Mouse (Mus musculus) brain, embryonic 14.5 days (tissue): Measurements from ENCODE around the gene Vars2.

Experiments used
- CTCF ChIP-seq: fragments of 200-500 bp; IDR thresholded peaks from 2 replicates; pipeline ENCODE4 v1.5.1; 2012; ENCODE audit warnings: inconsistent platforms, mild to moderate bottlenecking, moderate library complexity, borderline replicate concordance; ENCODE audit not compliant: insufficient read depth, insufficient read length; ENCODE audit errors: extremely low read depth
- POLR2A ChIP-seq: fragments of 200-500 bp; IDR thresholded peaks from 2 replicates; pipeline ENCODE4 v1.6.1; 2012; ENCODE audit warnings: mild to moderate bottlenecking, inconsistent platforms, borderline replicate concordance; ENCODE audit not compliant: poor library complexity, insufficient read depth, insufficient read length, severe bottlenecking; ENCODE audit errors: extremely low read depth

- TF ChIP-seq POLR2A (peak; percentile 36; the same call in 1 of the 2 replicates), CTCF (no peak)
Observed at GRCm38 (mm10) chr17:35667334-35668065, at the start of gene Vars2.
